Mouse (Mus musculus): ENCODE measurements around the gene Iscu.

GRCm38 (mm10) chr5:113808177-113808576, 35.6 kb downstream of the Iscu start:
- no peak for TF ChIP-seq ZC3H11A (IDR thresholded peaks at IDR 0.05; ENCODE audit: borderline replicate concordance, low read depth, low read length)
- no peak for TF ChIP-seq MAFK (IDR thresholded peaks at IDR 0.05; ENCODE audit: insufficient read depth, low read depth, low read length)
- TF ChIP-seq ZNF384 (IDR thresholded peaks at IDR 0.05; ENCODE audit: low read depth, low read length) = no peak

Measured in ES-E14 (cell line).